Mouse (Mus musculus) midbrain, embryonic 14.5 days (tissue): ENCODE results near the gene Mrpl23. TPM values are rescaled to one million over a fixed set of nuclear protein-coding genes. Genes with fewer than 3 reads are reported as not detected.

Experiments used
- ATAC-seq: fragments of 200-750 bp; cut with Nextera tagmentation; 2 replicates; pipeline ENCODE4 v1.8.0; 2017; ENCODE audit warnings: moderate number of reproducible peaks, moderate library complexity; ENCODE audit not compliant: low FRiP score, low TSS enrichment
- DNase-seq: peaks from one replicate; pipeline ENCODE4 v3.0.0-alpha.2; 2015
- H3K27ac ChIP-seq: fragments of 300-500 bp; sonication (generic); replicated peaks from 2 replicates; pipeline ENCODE4 v1.5.1; 2014; ENCODE audit warnings: mild to moderate bottlenecking, low read depth, low read length, moderate library complexity
- H3K27me3 ChIP-seq: fragments of 300-500 bp; sonication (generic); 2 replicates; pipeline ENCODE4 v1.6.1; 2014; ENCODE audit warnings: low read length, control low read depth, mixed read lengths; ENCODE audit not compliant: control insufficient read depth, insufficient read depth
- H3K36me3 ChIP-seq: fragments of 300-500 bp; sonication (generic); 2 replicates; pipeline ENCODE4 v1.6.1; 2014; ENCODE audit warnings: low read length, control low read depth; ENCODE audit not compliant: control insufficient read depth, insufficient read depth
- H3K4me1 ChIP-seq: fragments of 300-500 bp; sonication (generic); 2 replicates; pipeline ENCODE4 v1.6.1; 2014; ENCODE audit warnings: mild to moderate bottlenecking, antibody characterized with exemption, low read length, control low read depth; ENCODE audit not compliant: control insufficient read depth, insufficient read depth
- H3K4me2 ChIP-seq: fragments of 300-500 bp; sonication (generic); 2 replicates; pipeline ENCODE4 v1.6.1; 2014; ENCODE audit warnings: mild to moderate bottlenecking, low read length, moderate library complexity
- H3K4me3 ChIP-seq: fragments of 300-500 bp; sonication (generic); replicated peaks from 2 replicates; pipeline ENCODE4 v1.5.1; 2014; ENCODE audit warnings: low read depth, low read length
- H3K9ac ChIP-seq: fragments of 300-500 bp; sonication (generic); replicated peaks from 2 replicates; pipeline ENCODE4 v1.6.1; 2014; ENCODE audit warnings: mild to moderate bottlenecking, low read length, moderate library complexity
- H3K9me3 ChIP-seq: fragments of 300-500 bp; sonication (generic); 2 replicates; pipeline ENCODE4 v1.6.1; 2016; ENCODE audit warnings: low read length, control low read depth, mixed read lengths; ENCODE audit not compliant: control insufficient read depth
- WGBS: fragments of 180-500 bp; shearing (Covaris S2); extraction: QIAGEN DNeasy Blood & Tissue Kit; methylation state at CpG from one replicate; pipeline ENCODE4 v1.1.7; 2014; 5-methylcytosine and 5-hydroxymethylcytosine counted together
- polyA plus RNA-seq: library from polyadenylated mRNA; unstranded; fragments of >200 nt; fragmentation: Nextera tagmentation; extraction: Ambion mirVana; gene quantifications from 2 replicates; pipeline ENCODE4 v1.2.1, GENCODE M21; 2014

The Mrpl23 gene
- polyA plus RNA-seq, 1 experiment from 2014 or later, result 11.9 TPM

- Histone ChIP-seq H3K4me1 (no peaks in the 10 kb centered on the region), H3K27ac (no peak overlapping the region), H3K27me3 (no peaks in the 10 kb centered on the region), H3K9me3 (no peaks in the 10 kb centered on the region), H3K36me3 (no peaks in the 10 kb centered on the region), H3K4me3 (no peak overlapping the region), H3K9ac (no peak overlapping the region), H3K4me2 (no peak overlapping the region)
- DNase-seq (no peak), ATAC-seq (no peak)
- WGBS, result 89% methylated on average over 2 of the region's 2 CpGs
Observed at GRCm38 (mm10) chr7:142497775-142498174, 34.7 kb upstream of the Mrpl23 start.

DNA sequence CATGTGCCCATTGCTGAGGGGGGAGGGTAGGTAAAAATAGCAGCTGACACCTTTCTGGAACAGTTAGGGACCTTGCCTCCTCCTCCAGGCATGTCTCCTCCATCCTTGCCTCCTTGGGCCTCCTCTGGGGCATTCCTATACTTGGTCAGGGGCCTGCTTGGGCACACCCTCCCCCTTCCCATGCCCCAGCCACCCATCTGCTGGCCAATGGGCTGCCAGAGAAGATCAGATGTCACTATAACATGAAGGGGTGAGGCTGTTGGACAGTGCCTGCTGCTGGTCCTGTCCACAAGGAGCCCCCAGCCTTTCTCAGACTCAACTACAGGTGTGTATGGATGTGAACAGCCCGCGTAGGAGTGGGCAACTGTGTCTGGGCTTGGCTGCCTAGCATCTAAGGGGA lies 33.9 kb upstream of the Mrpl23 start, which contains the start of gene Tnnt3:
Tnnt3 (plus strand) TSS at position 262 of the 400 bp plus-strand sequence.
- no peaks in the 10 kb centered on the region for H3K36me3 ChIP-seq
- H3K9me3 ChIP-seq, result no peaks in the 10 kb centered on the region
- no peak for DNase-seq
- H3K4me3 ChIP-seq, result no peak within 1 kb of the TSS
- WGBS, result 81% methylated on average over 2 of the region's 2 CpGs
- no peak for ATAC-seq
- no peak within 1 kb of the TSS for H3K27ac ChIP-seq
- H3K27me3 ChIP-seq, result no peaks in the 10 kb centered on the region
- no peak within 1 kb of the TSS for H3K9ac ChIP-seq
- no peak within 1 kb of the TSS for H3K4me2 ChIP-seq
- no peaks in the 10 kb centered on the region for H3K4me1 ChIP-seq

DNA sequence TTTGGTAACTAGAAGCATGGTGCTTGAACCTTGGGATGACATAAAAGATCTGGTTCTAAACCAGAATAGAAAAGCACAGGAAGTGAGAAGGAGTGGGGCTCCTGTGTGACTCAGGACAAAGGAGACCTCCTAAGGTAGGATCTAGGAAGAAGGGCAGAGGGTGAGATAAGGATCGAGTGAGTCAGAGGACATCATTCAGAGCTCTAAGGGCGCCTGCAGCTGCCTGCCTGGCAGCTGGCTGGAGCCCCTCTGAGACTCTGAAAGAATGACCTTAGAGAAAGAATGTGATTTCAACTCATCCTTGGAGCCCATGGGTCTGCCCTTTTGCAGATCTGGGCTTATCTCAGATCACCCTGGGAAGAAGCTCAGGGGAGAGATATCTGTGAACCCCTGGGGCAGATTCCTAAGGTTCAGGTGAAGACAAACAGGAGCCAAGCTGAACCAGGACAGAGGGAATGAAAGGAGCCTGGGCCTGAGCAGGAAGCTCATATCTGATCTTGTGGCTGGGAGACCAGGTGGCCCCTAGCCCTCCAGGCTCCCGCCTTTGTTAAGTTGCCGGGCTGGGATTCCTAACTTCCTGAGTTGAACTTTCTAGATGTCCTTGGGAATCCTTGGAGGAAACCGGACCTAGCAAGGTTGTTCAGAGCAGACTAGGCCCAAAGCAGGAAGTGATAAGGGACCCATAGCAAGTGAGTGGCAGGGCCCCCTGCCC lies 33.3 kb upstream of the Mrpl23 start:
- DNase-seq (no peak), ATAC-seq (no peak)
- no peak overlapping the region for H3K9ac ChIP-seq
- H3K4me2 ChIP-seq, result no peak overlapping the region
- no peaks in the 10 kb centered on the region for H3K4me1 ChIP-seq
- H3K9me3 ChIP-seq, result no peaks in the 10 kb centered on the region
- H3K4me3 ChIP-seq, result no peak overlapping the region
- no peaks in the 10 kb centered on the region for H3K27me3 ChIP-seq
- no peak overlapping the region for H3K27ac ChIP-seq
- no peaks in the 10 kb centered on the region for H3K36me3 ChIP-seq
- WGBS, result 77% methylated on average over 5 of the region's 5 CpGs

DNA sequence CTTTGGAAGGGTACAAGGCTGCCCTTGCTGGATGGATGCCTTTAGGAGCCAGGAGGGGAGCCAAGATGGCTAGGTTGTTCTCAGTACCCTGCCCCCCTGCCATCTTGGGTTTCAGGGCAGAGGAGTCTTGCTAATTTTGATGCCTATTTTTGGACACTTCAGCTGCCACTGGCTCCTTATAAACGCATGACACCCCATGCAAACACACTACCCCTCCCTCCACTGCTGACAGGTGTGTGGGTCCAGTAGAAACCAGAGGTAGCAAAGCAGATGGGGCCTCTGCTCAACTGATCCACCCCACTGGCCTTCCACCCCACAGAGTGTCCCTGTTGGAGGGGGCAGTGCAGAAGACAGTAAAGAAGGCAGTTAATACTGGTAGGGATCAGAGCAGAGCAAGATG lies 32.5 kb upstream of the Mrpl23 start:
- WGBS, result 88% methylated on average over 1 of the region's 1 CpGs
- Histone ChIP-seq H3K36me3 (no peaks in the 10 kb centered on the region), H3K9me3 (no peaks in the 10 kb centered on the region), H3K4me1 (no peaks in the 10 kb centered on the region), H3K4me3 (no peak overlapping the region), H3K27me3 (no peaks in the 10 kb centered on the region), H3K4me2 (no peak overlapping the region), H3K27ac (no peak overlapping the region), H3K9ac (no peak overlapping the region)
- DNase-seq (no peak), ATAC-seq (no peak)

GRCm38 (mm10) chr7:142503206-142503605 lies 29.3 kb upstream of the Mrpl23 start:
- no peaks in the 10 kb centered on the region for H3K27me3 ChIP-seq
- H3K9me3 ChIP-seq, result no peaks in the 10 kb centered on the region
- no peak overlapping the region for H3K4me3 ChIP-seq
- peaks cover 12% of the 10 kb centered on the region for H3K4me1 ChIP-seq
- H3K27ac ChIP-seq, result no peak overlapping the region
- H3K4me2 ChIP-seq, result no peak overlapping the region
- no peak overlapping the region for H3K9ac ChIP-seq
- DNase-seq (no peak), ATAC-seq (no peak)
- no peaks in the 10 kb centered on the region for H3K36me3 ChIP-seq
- 88% methylated on average over 4 of the region's 4 CpGs for WGBS

- WGBS, result 13% methylated on average over 2 of the region's 2 CpGs
- no peaks in the 10 kb centered on the region for H3K36me3 ChIP-seq
- no peak for ATAC-seq
- no peaks in the 10 kb centered on the region for H3K9me3 ChIP-seq
- no peaks in the 10 kb centered on the region for H3K27me3 ChIP-seq
- H3K27ac ChIP-seq, result peak overlapping the region; percentile 33
- no peak overlapping the region for H3K4me3 ChIP-seq
- H3K4me2 ChIP-seq, result no peak overlapping the region
- H3K4me1 ChIP-seq, result peaks cover 21% of the 10 kb centered on the region
- no peak overlapping the region for H3K9ac ChIP-seq
- DNase-seq, result peak; percentile 57
Observed at GRCm38 (mm10) chr7:142505942-142506341, 26.5 kb upstream of the Mrpl23 start.

DNA sequence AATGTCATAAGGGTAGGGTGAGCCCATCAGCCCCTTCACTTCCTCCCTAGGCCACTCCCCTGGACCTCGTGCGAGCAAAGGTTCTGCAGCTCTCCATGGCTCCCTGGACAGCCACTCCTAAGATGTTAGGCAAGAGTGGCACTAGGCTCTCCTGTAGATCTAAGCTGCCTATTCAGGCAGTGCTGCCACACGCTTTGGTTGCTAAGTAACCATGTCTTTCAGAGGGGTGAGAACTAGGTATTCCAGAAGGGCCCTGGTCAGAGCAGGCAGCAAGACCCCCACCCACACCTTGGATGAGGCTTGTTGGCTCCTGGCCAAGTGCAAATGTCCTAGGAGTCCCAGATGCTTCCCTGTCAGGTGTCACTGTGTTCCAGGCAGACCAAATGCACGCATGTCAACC lies 26.0 kb upstream of the Mrpl23 start:
- ATAC-seq (peak; percentile 48; the same call in 1 of the 2 replicates), DNase-seq (peak; percentile 37)
- H3K36me3 ChIP-seq, result no peaks in the 10 kb centered on the region
- no peak overlapping the region for H3K4me3 ChIP-seq
- H3K27me3 ChIP-seq, result no peaks in the 10 kb centered on the region
- H3K4me1 ChIP-seq, result peaks cover 21% of the 10 kb centered on the region
- H3K9me3 ChIP-seq, result no peaks in the 10 kb centered on the region
- WGBS, result 12% methylated on average over 4 of the region's 4 CpGs
- no peak overlapping the region for H3K9ac ChIP-seq
- peak overlapping the region; percentile 33 for H3K27ac ChIP-seq
- no peak overlapping the region for H3K4me2 ChIP-seq

GRCm38 (mm10) chr7:142507453-142507852 lies 25.0 kb upstream of the Mrpl23 start:
- WGBS, result 91% methylated on average over 9 of the region's 9 CpGs
- Histone ChIP-seq H3K9ac (no peak overlapping the region), H3K4me2 (no peak overlapping the region), H3K4me1 (peaks cover 21% of the 10 kb centered on the region), H3K9me3 (no peaks in the 10 kb centered on the region), H3K27ac (no peak overlapping the region), H3K27me3 (no peaks in the 10 kb centered on the region), H3K36me3 (no peaks in the 10 kb centered on the region), H3K4me3 (no peak overlapping the region)
- DNase-seq (no peak), ATAC-seq (no peak)

- H3K4me3 ChIP-seq, result no peak overlapping the region
- H3K27ac ChIP-seq, result peak overlapping the region; percentile 37; the same call in 1 of the 2 replicates
- H3K4me2 ChIP-seq, result no peak overlapping the region
- H3K9me3 ChIP-seq, result no peaks in the 10 kb centered on the region
- peaks cover 21% of the 10 kb centered on the region for H3K4me1 ChIP-seq
- H3K36me3 ChIP-seq, result no peaks in the 10 kb centered on the region
- no peak overlapping the region for H3K9ac ChIP-seq
- peak; percentile 20 for DNase-seq
- no peak for ATAC-seq
- H3K27me3 ChIP-seq, result no peaks in the 10 kb centered on the region
- WGBS, result 43% methylated on average over 14 of the region's 14 CpGs
Observed at GRCm38 (mm10) chr7:142509518-142509917, 23.0 kb upstream of the Mrpl23 start.
